Mouse (Mus musculus): ENCODE measurements at regions not wholly inside any gene's neighbourhood (a gene's known extent, or its start where the extent isn't known, plus 50 kb on each side); places are given as distances from the start of the nearest gene placed in this dataset.

DNA sequence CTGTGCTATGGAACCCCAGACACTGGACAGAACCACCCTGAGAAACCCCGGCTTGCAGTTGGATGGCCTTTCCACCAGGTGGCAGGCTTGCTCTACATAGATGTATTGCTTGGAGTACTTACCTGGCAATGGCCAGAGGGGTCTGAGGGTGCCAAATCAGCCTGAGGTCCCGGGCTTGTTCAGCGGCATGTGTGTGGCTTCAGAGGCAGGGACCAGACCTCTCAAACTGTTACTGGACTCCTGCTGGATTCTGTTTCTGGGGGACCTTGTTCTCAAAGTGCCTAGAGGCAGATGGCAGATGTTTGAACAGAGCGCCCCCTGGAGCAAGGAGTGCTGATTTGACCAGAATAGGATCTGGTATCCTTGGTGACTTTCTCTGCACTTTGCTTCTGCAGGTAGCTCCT lies 262.9 kb upstream of the Gm4791 start:
- TF ChIP-seq CEBPB (IDR thresholded peaks at IDR 0.05; ENCODE audit: insufficient read depth, poor library complexity, severe bottlenecking), result no peak
- no peak for TF ChIP-seq POLR2A (IDR thresholded peaks at IDR 0.05; ENCODE audit: insufficient read length, low read depth)
- TF ChIP-seq E2F4 (IDR thresholded peaks at IDR 0.05; ENCODE audit: insufficient read depth), result no peak
- TF ChIP-seq MAX (IDR thresholded peaks at IDR 0.05; ENCODE audit: low read depth), result no peak
- no peak for TF ChIP-seq MYOD1 (IDR thresholded peaks at IDR 0.05; ENCODE audit: control insufficient read depth in 1 of 3, insufficient read length in 2 of 3, low read depth in 2 of 3)
- no peak for TF ChIP-seq MYOG (IDR thresholded peaks at IDR 0.05; ENCODE audit: control insufficient read depth in 1 of 3, insufficient read depth in 1 of 3, insufficient read length in 2 of 3, low read depth in 2 of 3)
- TF ChIP-seq POLR2AphosphoS2 (IDR thresholded peaks at IDR 0.05; ENCODE audit: insufficient read length, low read depth), result no peak
- TF ChIP-seq USF1 (IDR thresholded peaks at IDR 0.05; ENCODE audit: low read depth), result no peak
- no peak for TF ChIP-seq TCF3 (IDR thresholded peaks at IDR 0.05; ENCODE audit: insufficient read length, low read depth)
- TF ChIP-seq TCF12 (IDR thresholded peaks at IDR 0.05; ENCODE audit: insufficient read depth, poor library complexity, severe bottlenecking), result no peak
- TF ChIP-seq SRF (IDR thresholded peaks at IDR 0.05; ENCODE audit: control insufficient read depth, insufficient read length, low read depth), result no peak
